Mouse (Mus musculus): Measurements from ENCODE around the gene Ero1lb. TPM values are rescaled to one million over a fixed set of nuclear protein-coding genes. Genes with fewer than 3 reads are reported as not detected.
"Not testable (repeated sequence)": the region's sequence is repeated elsewhere in the genome, so short reads cannot be mapped to it uniquely, and the experiment has no call there.

The Ero1lb gene
- polyA plus RNA-seq, 1 experiment from 2014 or later = 16.7 TPM

- no peaks in the 10 kb centered on the region for H3K9me3 ChIP-seq (ENCODE audit: control insufficient read depth, low read length)
- H3K4me2 ChIP-seq (ENCODE audit: low read length) = no peak overlapping the region
- no peak overlapping the region for H3K4me3 ChIP-seq (ENCODE audit: low read length)
- no peak overlapping the region for H3K9ac ChIP-seq (ENCODE audit: low read depth, low read length)
- no peak overlapping the region for H3K27ac ChIP-seq (ENCODE audit: low read depth, low read length)
- H3K36me3 ChIP-seq (ENCODE audit: control insufficient read depth, insufficient read depth, low read length) = no peaks in the 10 kb centered on the region
- 75% methylated on average over 9 of the region's 9 CpGs for WGBS
- no peak for ATAC-seq
- H3K27me3 ChIP-seq (replicated peaks; ENCODE audit: control insufficient read depth, insufficient read depth, low read length) = no peaks in the 10 kb centered on the region
- peaks cover 10% of the 10 kb centered on the region for H3K4me1 ChIP-seq (ENCODE audit: control insufficient read depth, insufficient read depth, low read depth, low read length)
Measured at GRCm38 (mm10) chr13:12568597-12569469, 3.2 kb downstream of the Ero1lb start.

- Histone ChIP-seq H3K9ac (ENCODE audit: low read depth, low read length) (no peak overlapping the region), H3K9me3 (ENCODE audit: control insufficient read depth, low read length) (no peaks in the 10 kb centered on the region), H3K4me3 (ENCODE audit: low read length) (no peak overlapping the region), H3K4me1 (ENCODE audit: control insufficient read depth, insufficient read depth, low read depth, low read length) (peaks cover 10% of the 10 kb centered on the region), H3K4me2 (ENCODE audit: low read length) (no peak overlapping the region), H3K36me3 (ENCODE audit: control insufficient read depth, insufficient read depth, low read length) (no peaks in the 10 kb centered on the region), H3K27ac (ENCODE audit: low read depth, low read length) (no peak overlapping the region), H3K27me3 (replicated peaks; ENCODE audit: control insufficient read depth, insufficient read depth, low read length) (no peaks in the 10 kb centered on the region)
- 79% methylated on average over 7 of the region's 7 CpGs for WGBS
- no peak for ATAC-seq
Measured at GRCm38 (mm10) chr13:12569741-12570140, 4.1 kb downstream of the Ero1lb start.

GRCm38 (mm10) chr13:12574979-12575536 is 9.4 kb downstream of the Ero1lb start:
- H3K4me1 ChIP-seq (ENCODE audit: control insufficient read depth, insufficient read depth, low read depth, low read length) = no peaks in the 10 kb centered on the region
- no peak overlapping the region for H3K4me2 ChIP-seq (ENCODE audit: low read length)
- no peaks in the 10 kb centered on the region for H3K9me3 ChIP-seq (ENCODE audit: control insufficient read depth, low read length)
- no peak overlapping the region for H3K27ac ChIP-seq (ENCODE audit: low read depth, low read length)
- no peaks in the 10 kb centered on the region for H3K36me3 ChIP-seq (ENCODE audit: control insufficient read depth, insufficient read depth, low read length)
- 90% methylated on average over 9 of the region's 9 CpGs for WGBS
- no peak for ATAC-seq
- no peak overlapping the region for H3K9ac ChIP-seq (ENCODE audit: low read depth, low read length)
- H3K27me3 ChIP-seq (replicated peaks; ENCODE audit: control insufficient read depth, insufficient read depth, low read length) = no peaks in the 10 kb centered on the region
- H3K4me3 ChIP-seq (ENCODE audit: low read length) = no peak overlapping the region

GRCm38 (mm10) chr13:12578145-12578544 is 12.5 kb downstream of the Ero1lb start:
- Histone ChIP-seq H3K9me3 (ENCODE audit: control insufficient read depth, low read length) (no peaks in the 10 kb centered on the region), H3K27ac (ENCODE audit: low read depth, low read length) (no peak overlapping the region)
- ATAC-seq = no peak

GRCm38 (mm10) chr13:12589003-12589402 is 23.3 kb downstream of the Ero1lb start:
- no peak for ATAC-seq
- Histone ChIP-seq H3K4me2 (ENCODE audit: low read length) (no peak overlapping the region), H3K27ac (ENCODE audit: low read depth, low read length) (no peak overlapping the region), H3K36me3 (ENCODE audit: control insufficient read depth, insufficient read depth, low read length) (no peaks in the 10 kb centered on the region), H3K9me3 (ENCODE audit: control insufficient read depth, low read length) (no peaks in the 10 kb centered on the region), H3K27me3 (replicated peaks; ENCODE audit: control insufficient read depth, insufficient read depth, low read length) (no peaks in the 10 kb centered on the region), H3K9ac (ENCODE audit: low read depth, low read length) (no peak overlapping the region), H3K4me3 (ENCODE audit: low read length) (no peak overlapping the region), H3K4me1 (ENCODE audit: control insufficient read depth, insufficient read depth, low read depth, low read length) (no peaks in the 10 kb centered on the region)
- 9% methylated on average over 3 of the region's 3 CpGs for WGBS

More at GRCm38 (mm10) chr13:12578145-12578544, 12.5 kb downstream of the Ero1lb start:
- WGBS = 91% methylated on average over 5 of the region's 5 CpGs
- H3K4me1 ChIP-seq (ENCODE audit: control insufficient read depth, insufficient read depth, low read depth, low read length) = no peaks in the 10 kb centered on the region
- no peak overlapping the region for H3K4me2 ChIP-seq (ENCODE audit: low read length)
- H3K27me3 ChIP-seq (replicated peaks; ENCODE audit: control insufficient read depth, insufficient read depth, low read length) = no peaks in the 10 kb centered on the region
- H3K4me3 ChIP-seq (ENCODE audit: low read length) = no peak overlapping the region
- H3K36me3 ChIP-seq (ENCODE audit: control insufficient read depth, insufficient read depth, low read length) = peaks cover 3% of the 10 kb centered on the region; the same call in 1 of the 2 replicates
- H3K9ac ChIP-seq (ENCODE audit: low read depth, low read length) = no peak overlapping the region

GRCm38 (mm10) chr13:12597075-12597474 is 31.4 kb downstream of the Ero1lb start:
- not testable (repeated sequence) for H3K4me1 ChIP-seq (ENCODE audit: control insufficient read depth, insufficient read depth, low read depth, low read length); H3K4me3 ChIP-seq (ENCODE audit: low read length); H3K9ac ChIP-seq (ENCODE audit: low read depth, low read length); H3K27ac ChIP-seq (ENCODE audit: low read depth, low read length); H3K4me2 ChIP-seq (ENCODE audit: low read length); H3K27me3 ChIP-seq (replicated peaks; ENCODE audit: control insufficient read depth, insufficient read depth, low read length); H3K9me3 ChIP-seq (ENCODE audit: control insufficient read depth, low read length); H3K36me3 ChIP-seq (ENCODE audit: control insufficient read depth, insufficient read depth, low read length); ATAC-seq
- WGBS = 85% methylated on average over 2 of the region's 4 CpGs

- H3K4me2 ChIP-seq (ENCODE audit: low read length); H3K9ac ChIP-seq (ENCODE audit: low read depth, low read length); H3K9me3 ChIP-seq (ENCODE audit: control insufficient read depth, low read length); H3K4me3 ChIP-seq (ENCODE audit: low read length); H3K27me3 ChIP-seq (replicated peaks; ENCODE audit: control insufficient read depth, insufficient read depth, low read length); H3K36me3 ChIP-seq (ENCODE audit: control insufficient read depth, insufficient read depth, low read length); H3K4me1 ChIP-seq (ENCODE audit: control insufficient read depth, insufficient read depth, low read depth, low read length); ATAC-seq; H3K27ac ChIP-seq (ENCODE audit: low read depth, low read length): not testable (repeated sequence)
Measured at GRCm38 (mm10) chr13:12610206-12610605, 44.5 kb downstream of the Ero1lb start.

- not testable (repeated sequence) for H3K4me2 ChIP-seq (ENCODE audit: low read length); H3K27me3 ChIP-seq (replicated peaks; ENCODE audit: control insufficient read depth, insufficient read depth, low read length); H3K4me1 ChIP-seq (ENCODE audit: control insufficient read depth, insufficient read depth, low read depth, low read length); H3K4me3 ChIP-seq (ENCODE audit: low read length); H3K27ac ChIP-seq (ENCODE audit: low read depth, low read length); H3K36me3 ChIP-seq (ENCODE audit: control insufficient read depth, insufficient read depth, low read length); ATAC-seq; H3K9me3 ChIP-seq (ENCODE audit: control insufficient read depth, low read length); H3K9ac ChIP-seq (ENCODE audit: low read depth, low read length)
- whole genome bisulfite sequencing = 94% methylated on average over 5 of the region's 6 CpGs
Measured at GRCm38 (mm10) chr13:12614026-12614425, 48.4 kb downstream of the Ero1lb start.

- H3K27me3 ChIP-seq (replicated peaks; ENCODE audit: control insufficient read depth, insufficient read depth, low read length); H3K27ac ChIP-seq (ENCODE audit: low read depth, low read length); H3K4me3 ChIP-seq (ENCODE audit: low read length); H3K36me3 ChIP-seq (ENCODE audit: control insufficient read depth, insufficient read depth, low read length); H3K4me2 ChIP-seq (ENCODE audit: low read length); H3K9me3 ChIP-seq (ENCODE audit: control insufficient read depth, low read length); ATAC-seq; H3K4me1 ChIP-seq (ENCODE audit: control insufficient read depth, insufficient read depth, low read depth, low read length); H3K9ac ChIP-seq (ENCODE audit: low read depth, low read length): not testable (repeated sequence)
- 84% methylated on average over 7 of the region's 7 CpGs for WGBS
Measured at GRCm38 (mm10) chr13:12614591-12614990, 48.9 kb downstream of the Ero1lb start.

Data from hindbrain, embryonic 16.5 days (tissue).